Mouse (Mus musculus) CD4-positive helper T cell, adult 2 months (primary cell): ENCODE data around the gene Dna2.
"Not testable (repeated sequence)": the region's sequence is repeated elsewhere in the genome, so short reads cannot be mapped to it uniquely, and the experiment has no call there.

Source experiments
- DNase-seq: peaks from one replicate; pipeline ENCODE4 v3.0.0-alpha.2; 2012; ENCODE audit warnings: low read depth, missing footprints, low spot score

The Dna2 gene

GRCm38 (mm10) chr10:62946738-62947471, at the start of gene Dna2:
Gene Dna2 (plus strand): TSS chr10:62947026.
- DNase-seq: peak; percentile 88

GRCm38 (mm10) chr10:62897437-62897836, 49.4 kb upstream of the Dna2 start:
- DNase-seq: no peak

GRCm38 (mm10) chr10:62898061-62898460, 48.8 kb upstream of the Dna2 start:
- DNase-seq: no peak

GRCm38 (mm10) chr10:62900144-62900543, 46.7 kb upstream of the Dna2 start:
- no peak for DNase-seq

GRCm38 (mm10) chr10:62901826-62902225, 45.0 kb upstream of the Dna2 start:
- no peak for DNase-seq

GRCm38 (mm10) chr10:62902829-62903228, 44.0 kb upstream of the Dna2 start:
- DNase-seq: no peak

GRCm38 (mm10) chr10:62906336-62906735, 40.5 kb upstream of the Dna2 start:
- no peak for DNase-seq

- DNase-seq: not testable (repeated sequence)
Observed at GRCm38 (mm10) chr10:62908896-62909295, 37.9 kb upstream of the Dna2 start, which contains the start of gene Tet1. Gene Tet1 (minus strand): TSS chr10:62908996.

- DNase-seq: no peak
Observed at GRCm38 (mm10) chr10:62911120-62911519, 35.7 kb upstream of the Dna2 start.

- DNase-seq: no peak
Observed at GRCm38 (mm10) chr10:62918985-62919384, 27.8 kb upstream of the Dna2 start.

GRCm38 (mm10) chr10:62919925-62920765, 26.7 kb upstream of the Dna2 start, which contains the start of gene Slc25a16:
Gene Slc25a16 (plus strand): TSS chr10:62920633.
- DNase-seq: peak; percentile 92

- no peak for DNase-seq
Observed at GRCm38 (mm10) chr10:62920766-62921156, 26.1 kb upstream of the Dna2 start.

- DNase-seq: no peak
Observed at GRCm38 (mm10) chr10:62924096-62924635, 22.7 kb upstream of the Dna2 start.

- DNase-seq: no peak
Observed at GRCm38 (mm10) chr10:62932381-62932780, 14.4 kb upstream of the Dna2 start.

- no peak for DNase-seq
Observed at GRCm38 (mm10) chr10:62944975-62945580, 1.7 kb upstream of the Dna2 start.

GRCm38 (mm10) chr10:62948551-62948950, 1.7 kb downstream of the Dna2 start:
- no peak for DNase-seq

- no peak for DNase-seq
Observed at GRCm38 (mm10) chr10:62963956-62964355, 17.1 kb downstream of the Dna2 start.

GRCm38 (mm10) chr10:62965796-62966195, 19.0 kb downstream of the Dna2 start:
- no peak for DNase-seq

- no peak for DNase-seq
Observed at GRCm38 (mm10) chr10:62966291-62966690, 19.5 kb downstream of the Dna2 start.

- no peak for DNase-seq
Observed at GRCm38 (mm10) chr10:62971821-62972220, 25.0 kb downstream of the Dna2 start.

GRCm38 (mm10) chr10:62979667-62980038, 32.8 kb downstream of the Dna2 start:
- DNase-seq: no peak
